Mouse (Mus musculus): ENCODE measurements at regions not wholly inside any gene's neighbourhood (a gene's known extent, or its start where the extent isn't known, plus 50 kb on each side); places are given as distances from the start of the nearest gene placed in this dataset.

DNA sequence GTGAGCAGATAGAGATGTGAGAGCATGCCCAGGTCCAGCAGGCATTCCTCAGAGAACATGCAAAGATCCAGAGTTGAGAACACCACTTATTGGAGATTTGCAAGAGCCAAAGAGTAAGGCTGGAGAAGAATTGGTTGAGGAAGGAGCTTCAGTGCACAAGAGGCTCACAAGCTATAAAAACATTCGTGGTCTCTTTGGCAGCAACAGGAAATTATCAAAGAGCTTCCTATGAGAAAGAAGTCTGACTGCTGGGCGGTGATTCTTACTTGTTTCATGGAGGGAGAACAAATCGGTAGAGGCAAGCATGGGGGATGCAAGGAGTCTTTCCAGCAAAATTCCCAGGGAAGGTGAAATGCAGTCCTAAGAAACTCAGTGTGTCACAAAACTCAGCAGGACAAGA lies 83.0 kb upstream of the Dph5 start:
- H3K4me3 ChIP-seq (ENCODE audit: low read depth, low read length), result no peak overlapping the region
- 80% methylated on average over 3 of the region's 3 CpGs for WGBS
- H3K36me3 ChIP-seq (ENCODE audit: control insufficient read depth, insufficient read depth, low read length), result no peaks in the 10 kb centered on the region
- H3K27ac ChIP-seq (ENCODE audit: low read depth), result no peak overlapping the region
- H3K4me2 ChIP-seq (ENCODE audit: low read length), result no peak overlapping the region
- no peaks in the 10 kb centered on the region for H3K4me1 ChIP-seq (replicated peaks; ENCODE audit: control insufficient read depth, insufficient read depth, low read length)
- no peak for DNase-seq (ENCODE audit: low spot score)
- no peak for ATAC-seq (replicated peaks; ENCODE audit: low FRiP score, low TSS enrichment, low read depth)
- H3K9ac ChIP-seq (ENCODE audit: low read length), result no peak overlapping the region
- no peaks in the 10 kb centered on the region for H3K27me3 ChIP-seq (replicated peaks; ENCODE audit: control insufficient read depth, insufficient read depth, low read length)
- H3K9me3 ChIP-seq (ENCODE audit: control insufficient read depth, low read length), result no peaks in the 10 kb centered on the region

DNA sequence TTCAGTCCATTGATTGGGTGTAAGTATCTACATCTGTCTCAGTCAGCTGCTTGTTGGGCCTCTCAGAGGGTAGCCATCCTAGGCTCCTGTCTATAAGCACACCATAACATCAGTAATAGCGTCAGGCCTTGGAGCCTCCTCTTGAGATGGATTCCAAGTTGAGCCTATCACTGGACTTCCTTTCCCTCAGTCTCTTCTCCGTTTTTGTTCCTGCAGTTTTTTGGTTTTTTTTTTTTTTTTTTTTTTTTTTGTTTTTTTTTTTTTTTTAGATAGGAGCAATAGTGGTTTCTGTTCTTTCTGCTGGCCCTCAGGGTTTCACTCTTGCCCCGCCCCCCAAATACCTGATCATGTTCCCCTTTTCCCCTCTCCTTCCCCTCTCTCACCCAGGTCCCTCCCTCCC lies 80.6 kb upstream of the Dph5 start:
- Histone ChIP-seq H3K4me1 (replicated peaks; ENCODE audit: control insufficient read depth, insufficient read depth, low read length) (no peaks in the 10 kb centered on the region), H3K9me3 (ENCODE audit: control insufficient read depth, low read length) (no peaks in the 10 kb centered on the region), H3K36me3 (ENCODE audit: control insufficient read depth, insufficient read depth, low read length) (no peaks in the 10 kb centered on the region), H3K4me3 (ENCODE audit: low read depth, low read length) (no peak overlapping the region), H3K9ac (ENCODE audit: low read length) (no peak overlapping the region), H3K27me3 (replicated peaks; ENCODE audit: control insufficient read depth, insufficient read depth, low read length) (no peaks in the 10 kb centered on the region), H3K4me2 (ENCODE audit: low read length) (no peak overlapping the region), H3K27ac (ENCODE audit: low read depth) (no peak overlapping the region)
- DNase-seq (ENCODE audit: low spot score), result no peak
- WGBS, result 69% methylated on average over 3 of the region's 3 CpGs
- ATAC-seq (replicated peaks; ENCODE audit: low FRiP score, low TSS enrichment, low read depth), result no peak

DNA sequence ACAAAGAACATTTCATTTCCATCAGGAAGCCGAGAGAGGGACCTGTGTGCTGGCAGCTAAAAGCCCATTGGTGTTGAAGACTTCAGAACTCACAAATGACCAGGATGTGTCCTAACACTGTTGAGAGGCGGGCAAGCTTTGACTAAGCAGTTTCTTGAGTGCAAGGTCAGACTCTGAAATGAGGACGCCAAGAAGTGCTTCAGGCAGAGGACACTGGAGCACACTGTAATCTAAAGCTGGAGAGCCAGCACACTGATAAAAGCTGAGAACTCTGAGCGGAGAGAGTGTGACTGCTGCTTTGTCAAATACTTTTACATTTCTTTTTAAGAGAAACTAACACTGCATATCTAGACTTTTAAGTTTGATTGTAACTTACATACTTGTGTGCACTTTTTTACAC lies 72.5 kb upstream of the Dph5 start:
- H3K4me2 ChIP-seq (ENCODE audit: low read length), result no peak overlapping the region
- ATAC-seq (replicated peaks; ENCODE audit: low FRiP score, low TSS enrichment, low read depth), result no peak
- H3K9me3 ChIP-seq (ENCODE audit: control insufficient read depth, low read length), result no peaks in the 10 kb centered on the region
- H3K4me1 ChIP-seq (replicated peaks; ENCODE audit: control insufficient read depth, insufficient read depth, low read length), result no peaks in the 10 kb centered on the region
- 59% methylated on average over 4 of the region's 4 CpGs for WGBS
- no peak for DNase-seq (ENCODE audit: low spot score)
- H3K4me3 ChIP-seq (ENCODE audit: low read depth, low read length), result no peak overlapping the region
- no peak overlapping the region for H3K9ac ChIP-seq (ENCODE audit: low read length)
- peak overlapping the region; percentile 65 for H3K27ac ChIP-seq (ENCODE audit: low read depth)
- H3K27me3 ChIP-seq (replicated peaks; ENCODE audit: control insufficient read depth, insufficient read depth, low read length), result no peaks in the 10 kb centered on the region
- no peaks in the 10 kb centered on the region for H3K36me3 ChIP-seq (ENCODE audit: control insufficient read depth, insufficient read depth, low read length)

DNA sequence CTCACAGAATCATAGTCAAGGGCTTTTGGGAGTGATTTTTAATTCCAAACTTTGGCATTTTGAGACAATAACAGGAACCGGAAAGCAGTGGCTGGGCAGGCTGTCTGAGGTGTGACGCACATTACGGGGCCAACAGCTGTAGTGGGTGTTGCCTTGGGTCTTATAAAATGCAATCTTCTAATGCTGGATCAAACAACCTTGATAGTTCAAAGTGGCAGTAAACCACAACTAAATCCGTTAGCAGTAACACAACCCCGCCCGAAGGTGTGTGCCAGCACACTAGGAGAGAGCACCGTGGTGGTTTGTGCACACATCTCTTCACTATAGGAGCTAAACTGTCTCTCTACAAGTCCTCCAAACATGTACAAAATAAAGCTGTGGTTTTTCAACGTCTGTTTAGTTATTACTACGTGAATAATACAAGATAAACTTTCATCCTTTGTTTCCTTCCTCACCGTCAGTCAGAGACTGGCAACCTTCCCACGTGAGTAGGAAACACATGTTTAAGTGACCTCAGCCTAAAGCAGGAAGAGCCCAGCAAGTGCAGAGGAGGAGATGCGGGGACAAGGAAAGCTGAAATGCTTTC lies 72.0 kb upstream of the Dph5 start:
- no peak overlapping the region for H3K4me3 ChIP-seq (ENCODE audit: low read depth, low read length)
- no peaks in the 10 kb centered on the region for H3K4me1 ChIP-seq (replicated peaks; ENCODE audit: control insufficient read depth, insufficient read depth, low read length)
- H3K9me3 ChIP-seq (ENCODE audit: control insufficient read depth, low read length), result no peaks in the 10 kb centered on the region
- no peak overlapping the region for H3K4me2 ChIP-seq (ENCODE audit: low read length)
- H3K27ac ChIP-seq (ENCODE audit: low read depth), result peak overlapping the region; percentile 65
- no peaks in the 10 kb centered on the region for H3K36me3 ChIP-seq (ENCODE audit: control insufficient read depth, insufficient read depth, low read length)
- WGBS, result 53% methylated on average over 12 of the region's 12 CpGs
- no peak for ATAC-seq (replicated peaks; ENCODE audit: low FRiP score, low TSS enrichment, low read depth)
- DNase-seq (ENCODE audit: low spot score), result no peak
- H3K9ac ChIP-seq (ENCODE audit: low read length), result no peak overlapping the region
- H3K27me3 ChIP-seq (replicated peaks; ENCODE audit: control insufficient read depth, insufficient read depth, low read length), result no peaks in the 10 kb centered on the region

DNA sequence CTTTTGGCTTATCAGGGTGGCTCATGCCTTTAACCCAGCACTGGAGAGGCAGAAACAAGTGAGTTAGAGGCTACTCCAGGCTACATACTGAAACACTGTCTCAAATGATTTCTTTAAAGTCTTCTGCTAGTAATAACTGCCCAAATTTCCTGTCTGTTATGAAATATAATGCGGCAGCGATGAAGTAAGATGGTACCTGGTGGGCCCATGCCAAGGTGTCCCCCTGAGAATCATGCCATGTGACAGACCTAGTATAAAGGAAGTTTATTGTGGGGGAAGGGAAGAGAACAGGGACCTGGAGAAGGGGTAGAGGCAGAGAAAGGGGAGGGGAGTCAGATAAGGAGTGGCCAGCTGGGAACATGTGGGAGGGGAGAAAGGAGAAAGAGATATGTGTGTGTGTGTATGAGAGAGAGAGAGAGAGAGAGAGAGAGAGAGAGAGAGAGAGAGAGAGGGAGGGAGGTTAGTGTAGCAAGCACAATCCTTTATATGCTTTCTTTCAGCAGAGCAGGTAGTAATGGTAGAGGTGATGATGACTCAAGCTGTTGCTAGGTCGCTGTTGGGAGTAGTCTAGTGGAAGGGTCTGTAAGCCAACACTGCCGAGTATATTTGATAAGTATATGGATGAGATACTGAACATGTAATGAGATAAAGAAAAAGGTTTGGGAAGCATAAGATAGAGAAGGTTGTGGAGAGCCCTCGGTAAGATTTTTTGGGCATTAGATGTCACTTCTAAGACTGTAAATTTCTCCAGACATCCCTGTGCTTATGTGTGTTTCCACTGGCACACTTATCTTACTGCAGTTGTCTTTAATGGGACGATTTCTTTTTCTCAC lies 71.1 kb upstream of the Dph5 start:
- H3K27ac ChIP-seq (ENCODE audit: low read depth), result no peak overlapping the region; the same call in 1 of the 2 replicates
- no peak for ATAC-seq (replicated peaks; ENCODE audit: low FRiP score, low TSS enrichment, low read depth)
- no peak for DNase-seq (ENCODE audit: low spot score)
- WGBS, result 84% methylated on average over 6 of the region's 6 CpGs
- H3K36me3 ChIP-seq (ENCODE audit: control insufficient read depth, insufficient read depth, low read length), result no peaks in the 10 kb centered on the region
- no peak overlapping the region for H3K4me3 ChIP-seq (ENCODE audit: low read depth, low read length)
- H3K9ac ChIP-seq (ENCODE audit: low read length), result no peak overlapping the region
- no peaks in the 10 kb centered on the region for H3K4me1 ChIP-seq (replicated peaks; ENCODE audit: control insufficient read depth, insufficient read depth, low read length)
- H3K4me2 ChIP-seq (ENCODE audit: low read length), result no peak overlapping the region
- no peaks in the 10 kb centered on the region for H3K9me3 ChIP-seq (ENCODE audit: control insufficient read depth, low read length)
- no peaks in the 10 kb centered on the region for H3K27me3 ChIP-seq (replicated peaks; ENCODE audit: control insufficient read depth, insufficient read depth, low read length)

DNA sequence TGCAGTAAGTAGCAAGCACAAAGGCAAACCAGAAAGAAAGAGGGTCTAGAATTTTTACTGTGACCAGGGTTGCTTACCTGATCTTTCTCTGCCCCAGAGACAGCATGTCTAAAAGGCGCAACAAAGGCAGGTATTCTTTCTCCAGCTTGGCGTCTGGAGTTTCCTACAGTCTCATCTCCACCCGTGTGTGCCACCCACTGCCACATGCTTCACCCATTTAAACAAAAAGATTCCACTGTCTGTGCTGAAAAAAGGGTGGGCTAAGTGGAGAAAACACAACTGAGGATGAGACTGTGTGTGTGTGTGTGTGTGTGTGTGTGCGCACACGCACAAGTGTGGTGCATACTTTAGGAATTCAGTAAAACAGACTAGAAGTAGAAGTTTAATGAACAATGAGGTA lies 69.9 kb upstream of the Dph5 start:
- no peaks in the 10 kb centered on the region for H3K4me1 ChIP-seq (replicated peaks; ENCODE audit: control insufficient read depth, insufficient read depth, low read length)
- ATAC-seq (replicated peaks; ENCODE audit: low FRiP score, low TSS enrichment, low read depth), result no peak
- no peaks in the 10 kb centered on the region for H3K36me3 ChIP-seq (ENCODE audit: control insufficient read depth, insufficient read depth, low read length)
- H3K27ac ChIP-seq (ENCODE audit: low read depth), result no peak overlapping the region
- no peaks in the 10 kb centered on the region for H3K27me3 ChIP-seq (replicated peaks; ENCODE audit: control insufficient read depth, insufficient read depth, low read length)
- no peak for DNase-seq (ENCODE audit: low spot score)
- 93% methylated on average over 5 of the region's 5 CpGs for WGBS
- H3K4me2 ChIP-seq (ENCODE audit: low read length), result no peak overlapping the region
- H3K4me3 ChIP-seq (ENCODE audit: low read depth, low read length), result no peak overlapping the region
- H3K9ac ChIP-seq (ENCODE audit: low read length), result no peak overlapping the region
- H3K9me3 ChIP-seq (ENCODE audit: control insufficient read depth, low read length), result no peaks in the 10 kb centered on the region

DNA sequence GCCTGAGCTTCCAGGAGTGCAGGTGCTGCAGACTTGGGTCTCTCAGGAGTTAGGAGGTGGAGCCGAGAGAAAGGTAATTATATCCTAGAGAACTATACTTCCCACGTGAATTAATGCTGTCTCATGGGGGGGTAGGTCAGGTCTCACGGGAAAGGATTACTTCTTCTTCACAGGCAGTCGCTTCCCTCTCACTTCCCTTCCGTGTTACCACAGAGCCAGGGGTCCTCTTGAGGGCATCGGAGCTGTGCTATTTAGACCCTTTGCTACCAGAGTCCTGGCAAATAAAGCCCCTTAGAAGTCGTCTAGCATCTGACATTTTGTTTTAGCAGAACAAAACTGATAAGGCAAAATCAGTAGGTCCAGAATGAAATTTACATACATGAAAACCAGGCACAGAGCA lies 68.9 kb upstream of the Dph5 start:
- H3K9ac ChIP-seq (ENCODE audit: low read length), result no peak overlapping the region
- WGBS, result 67% methylated on average over 7 of the region's 7 CpGs
- ATAC-seq (replicated peaks; ENCODE audit: low FRiP score, low TSS enrichment, low read depth) (no peak), DNase-seq (ENCODE audit: low spot score) (no peak)
- H3K9me3 ChIP-seq (ENCODE audit: control insufficient read depth, low read length), result no peaks in the 10 kb centered on the region
- H3K4me3 ChIP-seq (ENCODE audit: low read depth, low read length), result no peak overlapping the region
- no peaks in the 10 kb centered on the region for H3K27me3 ChIP-seq (replicated peaks; ENCODE audit: control insufficient read depth, insufficient read depth, low read length)
- no peak overlapping the region for H3K27ac ChIP-seq (ENCODE audit: low read depth)
- H3K4me2 ChIP-seq (ENCODE audit: low read length), result no peak overlapping the region
- no peaks in the 10 kb centered on the region for H3K4me1 ChIP-seq (replicated peaks; ENCODE audit: control insufficient read depth, insufficient read depth, low read length)
- H3K36me3 ChIP-seq (ENCODE audit: control insufficient read depth, insufficient read depth, low read length), result no peaks in the 10 kb centered on the region

DNA sequence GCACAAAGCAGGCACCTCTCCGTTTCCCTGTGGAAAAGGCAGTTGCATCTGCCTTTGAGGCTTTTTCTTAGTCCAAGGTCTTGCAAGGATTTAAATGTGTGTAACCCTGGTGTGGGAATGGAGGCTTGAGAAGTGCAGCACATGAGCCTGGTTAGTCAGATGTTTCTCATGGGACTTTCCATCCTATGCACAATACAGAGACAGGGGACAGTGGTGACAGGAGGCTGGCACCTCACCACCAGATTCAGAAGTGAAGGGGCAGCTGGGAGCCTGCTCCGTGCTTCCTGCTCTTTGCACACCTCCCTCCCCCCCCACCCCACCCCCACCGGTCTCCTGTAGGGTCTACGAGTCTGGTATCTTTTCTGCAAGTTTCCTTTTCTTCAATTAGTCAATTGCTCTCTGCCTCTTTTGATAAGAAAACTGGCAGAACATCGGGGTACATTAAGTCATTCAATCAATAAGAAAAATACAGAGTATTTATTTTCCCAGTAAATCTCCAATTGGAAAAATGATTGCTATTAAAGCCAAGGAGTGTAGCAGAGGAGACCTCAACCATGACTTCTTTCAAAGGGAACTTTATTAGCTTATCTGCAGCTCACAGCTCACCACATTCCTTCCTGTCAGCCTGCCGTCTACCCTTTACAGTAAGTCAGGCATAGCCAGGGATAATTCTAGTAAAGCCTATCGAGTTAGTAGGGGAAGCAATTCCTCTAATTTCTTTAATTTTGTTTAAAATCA lies 68.1 kb upstream of the Dph5 start:
- Histone ChIP-seq H3K27me3 (replicated peaks; ENCODE audit: control insufficient read depth, insufficient read depth, low read length) (no peaks in the 10 kb centered on the region), H3K4me3 (ENCODE audit: low read depth, low read length) (no peak overlapping the region), H3K27ac (ENCODE audit: low read depth) (no peak overlapping the region), H3K36me3 (ENCODE audit: control insufficient read depth, insufficient read depth, low read length) (no peaks in the 10 kb centered on the region), H3K4me1 (replicated peaks; ENCODE audit: control insufficient read depth, insufficient read depth, low read length) (no peaks in the 10 kb centered on the region), H3K9me3 (ENCODE audit: control insufficient read depth, low read length) (no peaks in the 10 kb centered on the region), H3K4me2 (ENCODE audit: low read length) (no peak overlapping the region), H3K9ac (ENCODE audit: low read length) (no peak overlapping the region)
- DNase-seq (ENCODE audit: low spot score), result no peak
- no peak for ATAC-seq (replicated peaks; ENCODE audit: low FRiP score, low TSS enrichment, low read depth)
- 52% methylated on average over 7 of the region's 7 CpGs for WGBS

Measured in intestine, embryonic 14.5 days (tissue).